Comparison of ENCODE assay signal across 23 mouse cellular contexts in genomic region chr11:54731367-54731766, GRCm38 (mm10). TPM values are rescaled to one million over a fixed set of nuclear protein-coding genes. Genes with fewer than 3 reads are reported as not detected.
DNase-seq lines count a peak whose midpoint lies in the region; ATAC-seq and TF ChIP-seq lines count a peak whose summit lies in the region.
"Had no signal": no experiment of that assay in that cellular context is flagged by ENCODE, and none has a peak within 500 bp of the region (broad histone marks: within the 10 kb centered on the region; RNA-seq: fewer than 3 reads in every experiment).

No protein-coding gene starts in this region.

- H3K36me3 ChIP-seq in liver, embryonic 16.5 days (ENCODE audit: control insufficient read depth, insufficient read depth) = peaks cover 2% of the 10 kb centered on the region; the same call in 1 of the 2 replicates
- H3K36me3 ChIP-seq in CH12.LX (replicated peaks in 1 of 2; ENCODE audit: control insufficient read depth in 1 of 2, insufficient read depth in 1 of 2, low read length in 1 of 2) (peaks cover 21 to 56% of the 10 kb centered on the region in 2 experiments), G1E (replicated peaks) (peaks cover 50% of the 10 kb centered on the region)
- H3K36me3 ChIP-seq in kidney, adult 2 months (ENCODE audit: control insufficient read depth, insufficient read depth, low read length) = no peaks in the 10 kb centered on the region

- H3K27me3 ChIP-seq in liver, embryonic 16.5 days (ENCODE audit: control insufficient read depth, insufficient read depth, low read depth, low read length) = no peaks in the 10 kb centered on the region
- H3K27me3 ChIP-seq in CH12.LX (replicated peaks) (no peaks in the 10 kb centered on the region), G1E (ENCODE audit: insufficient read depth, low read length) (no peaks in the 10 kb centered on the region)
- no peaks in the 10 kb centered on the region for H3K27me3 ChIP-seq in kidney, adult 2 months (replicated peaks; ENCODE audit: control insufficient read depth, insufficient read depth, low read length)
- H3K27me3 ChIP-seq: embryonic facial prominence, embryonic 13.5 days; embryonic facial prominence, embryonic 15.5 days; forebrain, embryonic 13.5 days; forebrain, embryonic 15.5 days had no signal

- no peak overlapping the region for H3K4me2 ChIP-seq in liver, embryonic 16.5 days (ENCODE audit: low read depth, low read length)
- H3K4me2 ChIP-seq in CH12.LX (ENCODE audit: insufficient read depth, low read depth, poor library complexity, severe bottlenecking) = no peak overlapping the region
- H3K4me2 ChIP-seq: embryonic facial prominence, embryonic 13.5 days; embryonic facial prominence, embryonic 15.5 days; forebrain, embryonic 13.5 days; forebrain, embryonic 15.5 days had no signal

- WGBS in liver, embryonic 16.5 days (ENCODE audit: insufficient replicate concordance) = 46% methylated on average over 7 of the region's 7 CpGs
- WGBS in kidney, adult 2 months = 80% methylated on average over 7 of the region's 7 CpGs

- H3K4me3 ChIP-seq in layer of hippocampus, adult 2 months = no peak overlapping the region
- no peak overlapping the region for H3K4me3 ChIP-seq in liver, embryonic 16.5 days (ENCODE audit: low read depth, low read length)
- H3K4me3 ChIP-seq in CH12.LX (replicated peaks in 1 of 3; ENCODE audit: low read depth in 2 of 3, low read length in 2 of 3, poor library complexity in 1 of 3) (no peak overlapping the region), G1E (ENCODE audit: low read depth, low read length) (no peak overlapping the region)
- no peak overlapping the region for H3K4me3 ChIP-seq in kidney, adult 2 months (ENCODE audit: insufficient read depth, low read depth, low read length)
- H3K4me3 ChIP-seq: embryonic facial prominence, embryonic 13.5 days; embryonic facial prominence, embryonic 15.5 days; forebrain, embryonic 13.5 days; forebrain, embryonic 15.5 days had no signal

- H3K9ac ChIP-seq in liver, embryonic 16.5 days (ENCODE audit: low read depth, low read length) = no peak overlapping the region
- no peak overlapping the region for H3K9ac ChIP-seq in CH12.LX (ENCODE audit: insufficient read depth, low read depth)
- H3K9ac ChIP-seq: embryonic facial prominence, embryonic 13.5 days; embryonic facial prominence, embryonic 15.5 days; forebrain, embryonic 13.5 days; forebrain, embryonic 15.5 days; forebrain, postnatal 0 days had no signal

- TF ChIP-seq CTCF in layer of hippocampus, adult 2 months (conservative IDR thresholded peaks at IDR 0.05) = no peak
- TF ChIP-seq CTCF in CH12.LX (conservative IDR thresholded peaks at IDR 0.05 in 1 of 2, IDR thresholded peaks at IDR 0.05 in 1 of 2; ENCODE audit: low read depth in 2 of 2, low read length in 2 of 2) (no peak), G1E (IDR thresholded peaks at IDR 0.05; ENCODE audit: low read depth, low read length) (no peak)
- no peak for TF ChIP-seq CTCF in kidney, adult 2 months (conservative IDR thresholded peaks at IDR 0.05; ENCODE audit: insufficient read depth, insufficient read length, low read depth, low read length)

- 0 out of 2 replicates have a peak, but pooled peaks have one; percentile 11 for ATAC-seq in liver, embryonic 16.5 days (ENCODE audit: low read depth)
- ATAC-seq in G1E (ENCODE audit: extremely low read depth, insufficient number of reproducible peaks, low FRiP score, poor library complexity, severe bottlenecking) = peak; percentile 54; the same call in 1 of the 2 replicates
- ATAC-seq: forebrain, embryonic 13.5 days; forebrain, embryonic 15.5 days; forebrain, postnatal 0 days had no signal

- H3K4me1 ChIP-seq in liver, embryonic 16.5 days (ENCODE audit: control insufficient read depth, low read depth, low read length) = no peaks in the 10 kb centered on the region; the same call in 1 of the 2 replicates
- H3K4me1 ChIP-seq in CH12.LX (ENCODE audit: control insufficient read depth in 1 of 2, insufficient read depth in 2 of 2) (peaks cover 39 to 95% of the 10 kb centered on the region in 2 experiments), G1E (ENCODE audit: insufficient read depth, low read depth, low read length) (peaks cover 18% of the 10 kb centered on the region)
- no peaks in the 10 kb centered on the region for H3K4me1 ChIP-seq in kidney, adult 2 months (ENCODE audit: control insufficient read depth, insufficient read depth, low read length)
- H3K4me1 ChIP-seq: embryonic facial prominence, embryonic 13.5 days; embryonic facial prominence, embryonic 15.5 days had no signal

- in situ Hi-C loops in CH12.LX (cut with MboI; ENCODE audit: low pct_ligation_motif_present, low pct_unique_long_range_greater_than_20kb, low sequenced_read_pairs) = no loop called here

- dilution Hi-C loops in CH12.LX (cut with MboI; ENCODE audit: extremely low pct_ligation_motif_present, extremely low pct_unique_long_range_greater_than_20kb, low sequenced_read_pairs) = no loop called here

- H3K27ac ChIP-seq in layer of hippocampus, adult 2 months = peak overlapping the region; percentile 15; the same call in 1 of the 2 replicates
- no peak overlapping the region for H3K27ac ChIP-seq in liver, embryonic 16.5 days (ENCODE audit: low read length)
- H3K27ac ChIP-seq in CH12.LX (ENCODE audit: insufficient read depth, low read depth) = no peak overlapping the region; the same call in 1 of the 2 replicates
- H3K27ac ChIP-seq in kidney, adult 2 months (ENCODE audit: insufficient read depth, low read depth, low read length) = no peak overlapping the region
- H3K27ac ChIP-seq: embryonic facial prominence, embryonic 13.5 days; embryonic facial prominence, embryonic 15.5 days; forebrain, embryonic 13.5 days; forebrain, embryonic 15.5 days had no signal

- no peaks in the 10 kb centered on the region for H3K9me3 ChIP-seq in liver, embryonic 16.5 days (replicated peaks; ENCODE audit: control insufficient read depth, low read length)
- H3K9me3 ChIP-seq in CH12.LX (replicated peaks; ENCODE audit: low read length) = peaks cover 5% of the 10 kb centered on the region
- H3K9me3 ChIP-seq in G1E (replicated peaks) = no peaks in the 10 kb centered on the region
- H3K9me3 ChIP-seq: embryonic facial prominence, embryonic 13.5 days; embryonic facial prominence, embryonic 15.5 days; forebrain, embryonic 13.5 days; forebrain, embryonic 15.5 days had no signal

- no peak for TF ChIP-seq EP300 in CH12.LX (IDR thresholded peaks at IDR 0.05; ENCODE audit: low read length)

- no peak for DNase-seq in layer of hippocampus, adult 2 months (ENCODE audit: low spot score in 2 of 2)
- no peak for DNase-seq in layer of hippocampus, adult 9-10 months (ENCODE audit: low spot score)
- DNase-seq in liver (no peak), CH12.LX (ENCODE audit: extremely low read depth) (no peak), G1E (ENCODE audit: low spot score) (no peak)
- no peak for DNase-seq in urinary bladder, adult 2 months (ENCODE audit: low spot score)
- DNase-seq in kidney, adult 2 months = no peak
- DNase-seq: adrenal gland, adult 2 months; adrenal gland, postnatal 10 days; adrenal gland, postnatal 25 days; cerebellum, adult 11 months; cerebellum, adult 18-20 months; cerebellum, adult 8-10 months; cerebellum, adult 9-11 months; cerebellum, postnatal 14 days; cerebellum, postnatal 36 days; embryo, embryonic 11 days; forebrain, postnatal 0 days had no signal

- H3K79me2 ChIP-seq in CH12.LX (replicated peaks; ENCODE audit: control insufficient read depth, extremely low read depth, insufficient read depth, poor library complexity, severe bottlenecking) = peaks cover 34% of the 10 kb centered on the region

- TF ChIP-seq POLR2A in CH12.LX (IDR thresholded peaks at IDR 0.05; ENCODE audit: low read depth, low read length) = no peak
- no peak for TF ChIP-seq POLR2A in kidney, adult 2 months (IDR thresholded peaks at IDR 0.05; ENCODE audit: low read depth, low read length)

- TF ChIP-seq RAD21 in CH12.LX (IDR thresholded peaks at IDR 0.05; ENCODE audit: low read depth, low read length) = no peak

TF ChIP-seq in CH12.LX, 34 proteins besides CTCF, POLR2A, EP300 and RAD21:
- TF ChIP-seq TBP (conservative IDR thresholded peaks at IDR 0.05; ENCODE audit: low read depth, low read length) (no peak), MAFK (IDR thresholded peaks at IDR 0.05; ENCODE audit: insufficient replicate concordance, low read length) (0 out of 2 replicates have a peak, but pooled peaks have one; percentile 30)

RNA-seq across cellular contexts. Expression of gene Cdc42se2, which starts 56.1 kb away (rescaled TPM):
- total RNA-seq in layer of hippocampus, adult 2 months (2021) = 100 to 1,000 TPM; 134 TPM
- polyA plus RNA-seq in liver, embryonic 16.5 days (2015; fragmentation: Nextera tagmentation; extraction: Ambion mirVana) = 17.2 and 19.1 TPM in 2 replicates
- 97.9 and 99.1 TPM in 2 replicates for total RNA-seq in CH12.LX (2012; rRNA removed)
- 215 and 227 TPM in 2 replicates for total RNA-seq in CH12.LX (2014; rRNA removed)
- 84.7 and 97.4 TPM in 2 replicates for polyA plus RNA-seq in CH12.LX (2012; ENCODE audit: insufficient read length, low read depth)
- 25.0 and 26.9 TPM in 2 replicates for total RNA-seq in G1E (2014; fragmentation: Nextera tagmentation)
- 32.8 and 32.9 TPM in 2 replicates for total RNA-seq in G1E (2017)
- polyA plus RNA-seq in G1E (2012) = 5.0 and 6.0 TPM in 2 replicates
- polyA plus RNA-seq in urinary bladder, adult 2 months (2012; rRNA removed) = 23.9 and 26.4 TPM in 2 replicates
- 26.5 and 30.6 TPM in 2 replicates for polyA plus RNA-seq in kidney, adult 2 months (2012; rRNA removed)
